ENCODE assay signal across 15 mouse cellular contexts in genomic region chr10:81007240-81007639, GRCm38 (mm10). TPM values are rescaled to one million over a fixed set of nuclear protein-coding genes. Genes with fewer than 3 reads are reported as not detected.
DNase-seq lines count a peak whose midpoint lies in the region; ATAC-seq lines count a peak whose summit lies in the region.
"Had no signal": no experiment of that assay in that cellular context is flagged by ENCODE, and none has a peak within 500 bp of the region (broad histone marks: within the 10 kb centered on the region; RNA-seq: fewer than 3 reads in every experiment).

No protein-coding gene starts in this region.

- H3K9me3 ChIP-seq in liver, embryonic 12.5 days (replicated peaks) = no peaks in the 10 kb centered on the region
- no peaks in the 10 kb centered on the region for H3K9me3 ChIP-seq in liver, embryonic 11.5 days (ENCODE audit: control insufficient read depth, low read length)
- H3K9me3 ChIP-seq in intestine, embryonic 16.5 days (ENCODE audit: control insufficient read depth, low read length) = no peaks in the 10 kb centered on the region
- no peaks in the 10 kb centered on the region for H3K9me3 ChIP-seq in forebrain, embryonic 13.5 days (replicated peaks)
- H3K9me3 ChIP-seq: forebrain, embryonic 15.5 days; hindbrain, embryonic 15.5 days; limb, embryonic 12.5 days had no signal

- peaks cover 7% of the 10 kb centered on the region; the same call in 1 of the 2 replicates for H3K27me3 ChIP-seq in liver, embryonic 12.5 days (replicated peaks)
- no peaks in the 10 kb centered on the region for H3K27me3 ChIP-seq in liver, embryonic 11.5 days (replicated peaks; ENCODE audit: control insufficient read depth, insufficient read depth, low read length)
- no peaks in the 10 kb centered on the region for H3K27me3 ChIP-seq in intestine, embryonic 16.5 days (replicated peaks; ENCODE audit: control insufficient read depth, insufficient read depth, low read length)
- H3K27me3 ChIP-seq in forebrain, embryonic 13.5 days = no peaks in the 10 kb centered on the region
- H3K27me3 ChIP-seq: forebrain, embryonic 15.5 days; hindbrain, embryonic 15.5 days had no signal

- peak; percentile 65; the same call in 1 of the 2 replicates for ATAC-seq in liver, embryonic 12.5 days
- ATAC-seq in liver, embryonic 11.5 days (replicated peaks; ENCODE audit: low FRiP score) = no peak
- ATAC-seq in intestine, embryonic 16.5 days = 0 out of 2 replicates have a peak, but pooled peaks have one; percentile 55
- no peak for ATAC-seq in forebrain, embryonic 13.5 days
- ATAC-seq: forebrain, embryonic 15.5 days; midbrain, embryonic 16.5 days had no signal

- H3K4me1 ChIP-seq in liver, embryonic 12.5 days = peaks cover 5% of the 10 kb centered on the region; the same call in 1 of the 2 replicates
- no peaks in the 10 kb centered on the region; the same call in 1 of the 2 replicates for H3K4me1 ChIP-seq in liver, embryonic 11.5 days (replicated peaks; ENCODE audit: control insufficient read depth, insufficient read depth, low read length)
- no peaks in the 10 kb centered on the region for H3K4me1 ChIP-seq in intestine, embryonic 16.5 days (ENCODE audit: control insufficient read depth, insufficient read depth, low read length)
- H3K4me1 ChIP-seq in forebrain, embryonic 13.5 days = 0 out of 2 replicates have a peak, but pooled peaks cover 3% of the 10 kb centered on the region
- H3K4me1 ChIP-seq: forebrain, embryonic 15.5 days; hindbrain, embryonic 15.5 days; limb, embryonic 12.5 days had no signal

- no peak overlapping the region for H3K4me2 ChIP-seq in liver, embryonic 12.5 days
- H3K4me2 ChIP-seq in liver, embryonic 11.5 days = no peak overlapping the region
- no peak overlapping the region for H3K4me2 ChIP-seq in intestine, embryonic 16.5 days (ENCODE audit: low read depth, low read length)
- H3K4me2 ChIP-seq in forebrain, embryonic 13.5 days = no peak overlapping the region
- H3K4me2 ChIP-seq: forebrain, embryonic 15.5 days; hindbrain, embryonic 15.5 days; limb, embryonic 12.5 days had no signal

- no peaks in the 10 kb centered on the region for H3K36me3 ChIP-seq in liver, embryonic 12.5 days
- H3K36me3 ChIP-seq in liver, embryonic 11.5 days (ENCODE audit: control insufficient read depth, insufficient read depth, low read length) = no peaks in the 10 kb centered on the region
- H3K36me3 ChIP-seq in intestine, embryonic 16.5 days (ENCODE audit: control insufficient read depth, insufficient read depth, low read length) = no peaks in the 10 kb centered on the region
- H3K36me3 ChIP-seq in forebrain, embryonic 13.5 days (ENCODE audit: poor library complexity, severe bottlenecking) = no peaks in the 10 kb centered on the region
- H3K36me3 ChIP-seq: forebrain, embryonic 15.5 days; hindbrain, embryonic 15.5 days; limb, embryonic 12.5 days had no signal

- no peak overlapping the region for H3K27ac ChIP-seq in liver, embryonic 12.5 days
- no peak overlapping the region for H3K27ac ChIP-seq in liver, embryonic 11.5 days (ENCODE audit: low read depth, low read length)
- no peak overlapping the region for H3K27ac ChIP-seq in intestine, embryonic 16.5 days (ENCODE audit: low read length)
- no peak overlapping the region for H3K27ac ChIP-seq in forebrain, embryonic 13.5 days
- H3K27ac ChIP-seq: forebrain, embryonic 15.5 days; hindbrain, embryonic 15.5 days; limb, embryonic 12.5 days had no signal

- DNase-seq in adrenal gland, postnatal 10 days = peak; percentile 49
- no peak for DNase-seq in adrenal gland, adult (ENCODE audit: inconsistent age in 2 of 2, low spot score in 1 of 2)
- no peak for DNase-seq in liver, embryonic 11.5 days (ENCODE audit: low spot score)
- DNase-seq in 416B (ENCODE audit: low read depth) = peak; percentile 60
- DNase-seq in frontal cortex, postnatal 25 days (ENCODE audit: low spot score in 2 of 2) = no peak
- DNase-seq: adrenal gland, postnatal 25 days; cerebellum, adult 9-11 months; heart, postnatal 10 days had no signal

- no peak overlapping the region for H3K9ac ChIP-seq in liver, embryonic 12.5 days
- no peak overlapping the region for H3K9ac ChIP-seq in liver, embryonic 11.5 days (ENCODE audit: low read depth, low read length)
- no peak overlapping the region for H3K9ac ChIP-seq in intestine, embryonic 16.5 days (ENCODE audit: low read depth, low read length)
- H3K9ac ChIP-seq in forebrain, embryonic 13.5 days = no peak overlapping the region
- H3K9ac ChIP-seq: forebrain, embryonic 15.5 days; hindbrain, embryonic 15.5 days had no signal

- H3K4me3 ChIP-seq in liver, embryonic 12.5 days = no peak overlapping the region
- H3K4me3 ChIP-seq in liver, embryonic 11.5 days (ENCODE audit: low read depth, low read length) = no peak overlapping the region
- H3K4me3 ChIP-seq in intestine, embryonic 16.5 days (ENCODE audit: low read length) = no peak overlapping the region
- H3K4me3 ChIP-seq in forebrain, embryonic 13.5 days = no peak overlapping the region
- H3K4me3 ChIP-seq: forebrain, embryonic 15.5 days; hindbrain, embryonic 15.5 days; limb, embryonic 12.5 days had no signal

- 23% methylated on average over 7 of the region's 7 CpGs for WGBS in liver, embryonic 12.5 days (ENCODE audit: insufficient replicate concordance)
- 35% methylated on average over 7 of the region's 7 CpGs for WGBS in liver, embryonic 11.5 days
- 31% methylated on average over 7 of the region's 7 CpGs for WGBS in intestine, embryonic 16.5 days
- WGBS in forebrain, embryonic 13.5 days = 36% methylated on average over 7 of the region's 7 CpGs

RNA-seq across cellular contexts. Expression of gene Gng7, which starts 7.5 kb away (rescaled TPM):
- total RNA-seq in adrenal gland, postnatal 10 days (2021) = 1 to 10 TPM; 5.4 to 6.4 TPM
- polyA plus RNA-seq in liver, embryonic 12.5 days (2016; fragmentation: Nextera tagmentation; extraction: Ambion mirVana) = 0.80 and 0.81 TPM in 2 replicates
- polyA plus RNA-seq in liver, embryonic 11.5 days (2014; fragmentation: Nextera tagmentation; extraction: Ambion mirVana) = 1.8 and 2.1 TPM in 2 replicates
- 3.6 and 4.0 TPM in 2 replicates for polyA plus RNA-seq in intestine, embryonic 16.5 days (2015; fragmentation: Nextera tagmentation; extraction: Ambion mirVana)
- 14.8 and 17.6 TPM in 2 replicates for polyA plus RNA-seq in forebrain, embryonic 13.5 days (2015; fragmentation: Nextera tagmentation; extraction: Ambion mirVana)

RNA-seq across cellular contexts. Expression of gene Diras1, which starts 18.2 kb away (rescaled TPM):
- 1 to 10 TPM; 2.8 to 3.4 TPM for total RNA-seq in adrenal gland, postnatal 10 days (2021)
- not detected in 2 replicates for polyA plus RNA-seq in liver, embryonic 12.5 days (2016; fragmentation: Nextera tagmentation; extraction: Ambion mirVana)
- 0.45 TPM in 1 of 2 replicates, not detected in the other for polyA plus RNA-seq in liver, embryonic 11.5 days (2014; fragmentation: Nextera tagmentation; extraction: Ambion mirVana)
- 0.61 and 0.92 TPM in 2 replicates for polyA plus RNA-seq in intestine, embryonic 16.5 days (2015; fragmentation: Nextera tagmentation; extraction: Ambion mirVana)
- 13.4 and 15.0 TPM in 2 replicates for polyA plus RNA-seq in forebrain, embryonic 13.5 days (2015; fragmentation: Nextera tagmentation; extraction: Ambion mirVana)
- total RNA-seq: heart, postnatal 10 days had no signal

RNA-seq across cellular contexts. Expression of gene Slc39a3, which starts 30.0 kb away (rescaled TPM):
- total RNA-seq in adrenal gland, postnatal 10 days (2021) = 10 to 100 TPM; 28.5 to 32.8 TPM
- polyA plus RNA-seq in liver, embryonic 12.5 days (2016; fragmentation: Nextera tagmentation; extraction: Ambion mirVana) = 7.1 and 7.9 TPM in 2 replicates
- polyA plus RNA-seq in liver, embryonic 11.5 days (2014; fragmentation: Nextera tagmentation; extraction: Ambion mirVana) = 9.1 and 9.4 TPM in 2 replicates
- 18.1 and 18.9 TPM in 2 replicates for polyA plus RNA-seq in intestine, embryonic 16.5 days (2015; fragmentation: Nextera tagmentation; extraction: Ambion mirVana)
- 33.4 and 37.8 TPM in 2 replicates for polyA plus RNA-seq in forebrain, embryonic 13.5 days (2015; fragmentation: Nextera tagmentation; extraction: Ambion mirVana)

RNA-seq across cellular contexts. Expression of gene Sgta, which starts 52.7 kb away (rescaled TPM):
- total RNA-seq in adrenal gland, postnatal 10 days (2021) = 100 to 1,000 TPM; 190 to 191 TPM
- 89.2 and 91.3 TPM in 2 replicates for polyA plus RNA-seq in liver, embryonic 12.5 days (2016; fragmentation: Nextera tagmentation; extraction: Ambion mirVana)
- polyA plus RNA-seq in liver, embryonic 11.5 days (2014; fragmentation: Nextera tagmentation; extraction: Ambion mirVana) = 147 and 153 TPM in 2 replicates
- polyA plus RNA-seq in intestine, embryonic 16.5 days (2015; fragmentation: Nextera tagmentation; extraction: Ambion mirVana) = 204 TPM in 2 replicates
- 273 and 305 TPM in 2 replicates for polyA plus RNA-seq in forebrain, embryonic 13.5 days (2015; fragmentation: Nextera tagmentation; extraction: Ambion mirVana)

Comparison
In these comparisons a context has a peak if more than half of its experiments do, and no peak if none do; other contexts are left out.
1. DNase-seq: peak in adrenal gland, postnatal 10 days (single experiment) and 416B (single experiment); none in adrenal gland, adult (0 of 2), liver, embryonic 11.5 days (single experiment) and frontal cortex, postnatal 25 days (0 of 2).
2. ATAC-seq: peak in liver, embryonic 12.5 days (single experiment) and intestine, embryonic 16.5 days (single experiment); none in liver, embryonic 11.5 days (single experiment) and forebrain, embryonic 13.5 days (single experiment).